Mouse (Mus musculus) CH12.LX (cell line): ENCODE measurements around the gene Aimp2. TPM values are rescaled to one million over a fixed set of nuclear protein-coding genes. Genes with fewer than 3 reads are reported as not detected.

Experiments used
- DNase-seq: peaks from one replicate; pipeline ENCODE4 v3.0.0-alpha.2; 2013; ENCODE audit errors: extremely low read depth
- H3K27ac ChIP-seq: 2 replicates; pipeline ENCODE4 v1.5.1; 2012; ENCODE audit warnings: low read depth, mild to moderate bottlenecking, control low read depth, moderate library complexity; ENCODE audit not compliant: insufficient read depth
- H3K27me3 ChIP-seq: replicated peaks from 2 replicates; pipeline ENCODE3; 2012; ENCODE audit warnings: inconsistent platforms
- H3K36me3 ChIP-seq, 2 experiments: replicated peaks in 1 of 2; 2 replicates each; pipeline versions ENCODE3 to v1.6.1; 2012; ENCODE audit warnings: inconsistent platforms in 1 of 2, low read length in 1 of 2, mild to moderate bottlenecking in 1 of 2, mixed read lengths in 1 of 2, moderate library complexity in 1 of 2; ENCODE audit not compliant: control insufficient read depth in 1 of 2, insufficient read depth in 1 of 2
- H3K4me1 ChIP-seq, 2 experiments: 2 replicates each; pipeline ENCODE4 v1.6.1; 2012; ENCODE audit warnings: inconsistent platforms in 1 of 2, moderate library complexity in 1 of 2; ENCODE audit not compliant: insufficient read depth in 2 of 2, control insufficient read depth in 1 of 2
- H3K4me2 ChIP-seq: 2 replicates; pipeline ENCODE4 v1.6.1; 2012; ENCODE audit warnings: low read depth, mild to moderate bottlenecking, control low read depth; ENCODE audit not compliant: poor library complexity, insufficient read depth, severe bottlenecking
- H3K4me3 ChIP-seq, 3 experiments: fragments of 150-350 bp in 1 of 3; sonication (generic) in 1 of 3; replicated peaks in 1 of 3; 2 replicates each; pipeline versions ENCODE3 to v1.5.1; 2011 to 2012; ENCODE audit warnings: low read depth in 2 of 3, low read length in 2 of 3, mild to moderate bottlenecking in 2 of 3, moderate library complexity in 2 of 3, control low read depth in 1 of 3, improper control_type of control experiment in 1 of 3, inconsistent platforms in 1 of 3, mixed read lengths in 1 of 3; ENCODE audit not compliant: poor library complexity in 1 of 3
- H3K79me2 ChIP-seq: replicated peaks from 2 replicates; pipeline ENCODE4 v1.6.1; 2012; ENCODE audit warnings: mild to moderate bottlenecking, moderate library complexity; ENCODE audit not compliant: control insufficient read depth, poor library complexity, insufficient read depth, severe bottlenecking; ENCODE audit errors: extremely low read depth
- H3K9ac ChIP-seq: 2 replicates; pipeline ENCODE4 v1.6.1; 2012; ENCODE audit warnings: low read depth, mild to moderate bottlenecking, control low read depth, moderate library complexity; ENCODE audit not compliant: insufficient read depth
- H3K9me3 ChIP-seq: replicated peaks from 2 replicates; pipeline ENCODE3; 2012; ENCODE audit warnings: low read length, inconsistent platforms, mixed read lengths
- BHLHE40 ChIP-seq: IDR thresholded peaks from 2 replicates; pipeline ENCODE4 v1.6.1; 2011; ENCODE audit warnings: mild to moderate bottlenecking, low read depth, low read length, improper control_type of control experiment
- CHD1 ChIP-seq: IDR thresholded peaks from 2 replicates; pipeline ENCODE4 v1.6.1; 2012; ENCODE audit warnings: low read depth, low read length, improper control_type of control experiment, inconsistent platforms
- CHD2 ChIP-seq: IDR thresholded peaks from 2 replicates; pipeline ENCODE4 v1.6.1; 2011; ENCODE audit warnings: low read length, improper control_type of control experiment
- E2F4 ChIP-seq: IDR thresholded peaks from 2 replicates; pipeline ENCODE4 v1.6.1; 2011; ENCODE audit warnings: low read depth, low read length, improper control_type of control experiment; ENCODE audit not compliant: insufficient replicate concordance
- ETS1 ChIP-seq: conservative IDR thresholded peaks from 2 replicates; pipeline ENCODE4 v1.6.1; 2012; ENCODE audit warnings: low read depth, mild to moderate bottlenecking, inconsistent platforms, low read length, improper control_type of control experiment, moderate library complexity
- HCFC1 ChIP-seq: IDR thresholded peaks from 2 replicates; pipeline ENCODE4 v1.6.1; 2012; ENCODE audit warnings: low read depth, mild to moderate bottlenecking, inconsistent platforms, low read length, improper control_type of control experiment
- IRF4 ChIP-seq: IDR thresholded peaks from 2 replicates; pipeline ENCODE4 v1.6.1; 2014; ENCODE audit warnings: low read depth, mild to moderate bottlenecking, inconsistent platforms, low read length, improper control_type of control experiment
- JUN ChIP-seq: IDR thresholded peaks from 2 replicates; pipeline ENCODE4 v1.6.1; 2011; ENCODE audit warnings: low read depth, mild to moderate bottlenecking, low read length, improper control_type of control experiment, moderate library complexity; ENCODE audit not compliant: insufficient read depth
- KAT2A ChIP-seq: IDR thresholded peaks from 2 replicates; pipeline ENCODE4 v1.6.1; 2012; ENCODE audit warnings: low read length, improper control_type of control experiment, inconsistent platforms; ENCODE audit not compliant: insufficient replicate concordance
- MAX ChIP-seq: IDR thresholded peaks from 2 replicates; pipeline ENCODE4 v1.6.1; 2011; ENCODE audit warnings: low read length, improper control_type of control experiment
- MAZ ChIP-seq: IDR thresholded peaks from 2 replicates; pipeline ENCODE4 v1.6.1; 2012; ENCODE audit warnings: low read depth, mild to moderate bottlenecking, inconsistent platforms, low read length, improper control_type of control experiment, moderate library complexity
- MXI1 ChIP-seq: IDR thresholded peaks from 2 replicates; pipeline ENCODE4 v1.6.1; 2011; ENCODE audit warnings: mild to moderate bottlenecking, low read depth, low read length, improper control_type of control experiment
- MYC ChIP-seq: IDR thresholded peaks from 2 replicates; pipeline ENCODE4 v1.6.1; 2011; ENCODE audit warnings: low read depth, mild to moderate bottlenecking, improper control_type of control experiment, low read length
- NELFE ChIP-seq: IDR thresholded peaks from 2 replicates; pipeline ENCODE4 v1.6.1; 2011; ENCODE audit warnings: low read depth, low read length, improper control_type of control experiment
- NRF1 ChIP-seq: IDR thresholded peaks from 2 replicates; pipeline ENCODE4 v1.6.1; 2014; ENCODE audit warnings: low read depth, mild to moderate bottlenecking, inconsistent platforms, low read length, improper control_type of control experiment, moderate library complexity
- PAX5 ChIP-seq: IDR thresholded peaks from 2 replicates; pipeline ENCODE4 v1.6.1; 2012; ENCODE audit warnings: low read length, inconsistent platforms, mixed read lengths
- POLR2AphosphoS2 ChIP-seq: IDR thresholded peaks from 2 replicates; pipeline ENCODE4 v1.6.1; 2011; ENCODE audit warnings: low read depth, low read length, improper control_type of control experiment
- RAD21 ChIP-seq: IDR thresholded peaks from 2 replicates; pipeline ENCODE4 v1.6.1; 2011; ENCODE audit warnings: low read depth, mild to moderate bottlenecking, low read length, improper control_type of control experiment, moderate library complexity
- RCOR1 ChIP-seq: conservative IDR thresholded peaks from 2 replicates; pipeline ENCODE4 v1.6.1; 2012; ENCODE audit warnings: low read depth, mild to moderate bottlenecking, inconsistent platforms, low read length, improper control_type of control experiment
- SIN3A ChIP-seq: IDR thresholded peaks from 2 replicates; pipeline ENCODE4 v1.6.1; 2012; ENCODE audit warnings: low read length, improper control_type of control experiment, inconsistent platforms
- SMC3 ChIP-seq: IDR thresholded peaks from 2 replicates; pipeline ENCODE4 v1.6.1; 2011; ENCODE audit warnings: low read depth, low read length, improper control_type of control experiment
- ZC3H11A ChIP-seq: IDR thresholded peaks from 2 replicates; pipeline ENCODE4 v1.6.1; 2012; ENCODE audit warnings: low read depth, mild to moderate bottlenecking, inconsistent platforms, low read length, improper control_type of control experiment
- ZNF384 ChIP-seq: IDR thresholded peaks from 2 replicates; pipeline ENCODE4 v1.6.1; 2012; ENCODE audit warnings: low read depth, low read length, improper control_type of control experiment, inconsistent platforms
- dilution Hi-C: fragments of 300-500 bp; cut with MboI; formaldehyde crosslinking; loops from 2 replicates; pipeline ENCODE4 v1.14.3; 2020; ENCODE audit warnings: low sequenced_read_pairs; ENCODE audit not compliant: extremely low pct_unique_long_range_greater_than_20kb, extremely low pct_ligation_motif_present
- in situ Hi-C: fragments of 300-500 bp; cut with MboI; formaldehyde crosslinking; loops from 3 replicates; pipeline ENCODE4 v1.14.3; 2019; ENCODE audit warnings: low sequenced_read_pairs, low pct_ligation_motif_present, low pct_unique_long_range_greater_than_20kb, mixed read lengths
- polyA plus RNA-seq: library from polyadenylated mRNA; unstranded; fragments of >175 nt; gene quantifications from 2 replicates; pipeline ENCODE4 v1.2.1, GENCODE M21; 2012; ENCODE audit warnings: low read depth; ENCODE audit not compliant: insufficient read length
- total RNA-seq, 2 experiments: library from RNA; depleted of rRNA; stranded (reverse); fragments of 300-350 nt in 1 of 2; fragments of >200 nt in 1 of 2; gene quantifications; 2 replicates each; pipeline ENCODE4 v1.2.3; 2012 to 2014

Aimp2 gene
- total and polyA plus RNA-seq, 3 experiments = 110 to 154 (median 111) TPM

GRCm38 (mm10) chr5:143892255-143892886 is 17.3 kb downstream of the Aimp2 start:
- no peaks in the 10 kb centered on the region for H3K4me1 ChIP-seq
- H3K36me3 ChIP-seq = peaks cover 40 to 88% of the 10 kb centered on the region in 2 experiments
- no peaks in the 10 kb centered on the region for H3K79me2 ChIP-seq
- in situ Hi-C loops (no loop called here), dilution Hi-C loops (no loop called here)
- H3K27ac ChIP-seq = no peak overlapping the region
- no peak for DNase-seq
- no peak overlapping the region for H3K4me3 ChIP-seq
- no peaks in the 10 kb centered on the region for H3K27me3 ChIP-seq
- H3K4me2 ChIP-seq = no peak overlapping the region
- H3K9ac ChIP-seq = no peak overlapping the region
- H3K9me3 ChIP-seq = no peaks in the 10 kb centered on the region
- no peak for TF ChIP-seq E2F4
- TF ChIP-seq RAD21 = no peak
- TF ChIP-seq MYC = no peak
- no peak for TF ChIP-seq SIN3A
- TF ChIP-seq MAZ = no peak
- no peak for TF ChIP-seq NRF1
- no peak for TF ChIP-seq BHLHE40
- no peak for TF ChIP-seq JUN
- no peak for TF ChIP-seq POLR2AphosphoS2
- TF ChIP-seq CHD2 = no peak
- TF ChIP-seq MXI1 = no peak
- TF ChIP-seq RCOR1 = no peak
- TF ChIP-seq HCFC1 = no peak
- no peak for TF ChIP-seq ZC3H11A

GRCm38 (mm10) chr5:143890741-143891140 is 18.9 kb downstream of the Aimp2 start:
- Histone ChIP-seq H3K4me1 (no peaks in the 10 kb centered on the region), H3K4me3 (no peak overlapping the region)
- in situ Hi-C loops = no loop called here
- no peak for TF ChIP-seq ETS1
- no peak for TF ChIP-seq POLR2AphosphoS2
- no peak for TF ChIP-seq MXI1
- no peak for TF ChIP-seq NELFE
- TF ChIP-seq MAZ = no peak
- TF ChIP-seq IRF4 = no peak
- TF ChIP-seq E2F4 = no peak
- TF ChIP-seq HCFC1 = no peak
- no peak for TF ChIP-seq CHD1
- no peak for TF ChIP-seq SMC3
- no peak for TF ChIP-seq BHLHE40
- no peak for TF ChIP-seq ZC3H11A
- TF ChIP-seq MAX = no peak
- no peak for TF ChIP-seq PAX5
- TF ChIP-seq KAT2A = no peak
- no peak for TF ChIP-seq ZNF384
- TF ChIP-seq, all 38 proteins: peak for 0
- dilution Hi-C loops = no loop called here
- no peak overlapping the region for H3K27ac ChIP-seq
- peaks cover 5% of the 10 kb centered on the region for H3K9me3 ChIP-seq
- H3K79me2 ChIP-seq = no peaks in the 10 kb centered on the region
- H3K36me3 ChIP-seq = peaks cover 50 to 92% of the 10 kb centered on the region in 2 experiments
- no peaks in the 10 kb centered on the region for H3K27me3 ChIP-seq
- H3K9ac ChIP-seq = no peak overlapping the region
- no peak for DNase-seq
- no peak overlapping the region for H3K4me2 ChIP-seq
